Mouse (Mus musculus) embryonic facial prominence, embryonic 13.5 days (tissue): ENCODE measurements at regions not wholly inside any gene's neighbourhood (a gene's known extent, or its start where the extent isn't known, plus 50 kb on each side); places are given as distances from the start of the nearest gene placed in this dataset.

Source experiments
- ATAC-seq: fragments of 200-750 bp; cut with Nextera tagmentation; 2 replicates; pipeline ENCODE4 v1.8.0; 2017; ENCODE audit warnings: low read depth; ENCODE audit not compliant: insufficient number of reproducible peaks, insufficient read depth, low FRiP score, low TSS enrichment
- H3K27ac ChIP-seq: fragments of 300-500 bp; sonication (generic); 2 replicates; pipeline ENCODE4 v1.5.1; 2015; ENCODE audit warnings: moderate library complexity, mild to moderate bottlenecking, inconsistent platforms
- H3K27me3 ChIP-seq: fragments of 300-500 bp; sonication (generic); 2 replicates; pipeline ENCODE4 v1.6.1; 2015; ENCODE audit warnings: mild to moderate bottlenecking, inconsistent platforms
- H3K36me3 ChIP-seq: fragments of 300-500 bp; sonication (generic); 2 replicates; pipeline ENCODE4 v1.6.1; 2015; ENCODE audit warnings: mild to moderate bottlenecking, inconsistent platforms
- H3K4me1 ChIP-seq: fragments of 300-500 bp; sonication (generic); 2 replicates; pipeline ENCODE4 v1.6.1; 2015; ENCODE audit warnings: inconsistent platforms
- H3K4me2 ChIP-seq: fragments of 300-500 bp; sonication (generic); 2 replicates; pipeline ENCODE4 v1.6.1; 2015; ENCODE audit warnings: moderate library complexity, mild to moderate bottlenecking, inconsistent platforms
- H3K4me3 ChIP-seq: fragments of 300-500 bp; sonication (generic); 2 replicates; pipeline ENCODE4 v1.5.1; 2015; ENCODE audit warnings: mild to moderate bottlenecking, inconsistent platforms
- H3K9ac ChIP-seq: fragments of 300-500 bp; sonication (generic); 2 replicates; pipeline ENCODE4 v1.6.1; 2015; ENCODE audit warnings: mild to moderate bottlenecking, inconsistent platforms
- H3K9me3 ChIP-seq: fragments of 300-500 bp; sonication (generic); 2 replicates; pipeline ENCODE4 v1.6.1; 2016; ENCODE audit warnings: inconsistent platforms
- WGBS: fragments of 180-500 bp; shearing (Covaris S2); methylation state at CpG from one replicate; pipeline ENCODE4 v1.1.7; 2015; ENCODE audit warnings: mixed read lengths; 5-methylcytosine and 5-hydroxymethylcytosine counted together

DNA sequence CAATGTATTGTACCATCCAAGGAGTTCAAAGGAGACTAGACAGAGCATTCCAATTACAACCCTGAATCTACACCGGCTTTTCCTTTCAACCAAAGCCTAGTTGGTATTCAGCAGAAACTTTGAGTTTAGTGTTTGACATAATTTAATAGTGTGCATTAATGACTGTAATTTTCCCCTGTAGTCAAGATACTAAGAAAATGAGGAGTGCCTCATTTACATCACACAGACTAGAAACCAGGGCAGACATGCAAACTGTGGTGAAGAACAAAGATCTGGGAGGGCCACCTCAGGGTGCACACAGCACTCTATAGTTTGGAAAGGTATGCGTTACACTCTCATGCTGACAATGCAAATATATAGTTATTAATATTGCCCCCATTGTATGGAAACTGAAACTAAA lies 525.4 kb upstream of the Vstm2b start:
- Histone ChIP-seq H3K4me3 (no peak overlapping the region), H3K4me2 (no peak overlapping the region), H3K36me3 (no peaks in the 10 kb centered on the region), H3K27me3 (no peaks in the 10 kb centered on the region), H3K27ac (no peak overlapping the region), H3K4me1 (no peaks in the 10 kb centered on the region), H3K9ac (no peak overlapping the region), H3K9me3 (no peaks in the 10 kb centered on the region)
- 74% methylated on average over 2 of the region's 2 CpGs for WGBS
- ATAC-seq, result no peak

- WGBS, result 92% methylated on average over 1 of the region's 1 CpGs
- H3K4me3 ChIP-seq, result no peak overlapping the region
- H3K36me3 ChIP-seq, result no peaks in the 10 kb centered on the region
- H3K4me1 ChIP-seq, result no peaks in the 10 kb centered on the region
- ATAC-seq, result no peak
- H3K27me3 ChIP-seq, result no peaks in the 10 kb centered on the region
- no peak overlapping the region for H3K27ac ChIP-seq
- H3K9me3 ChIP-seq, result no peaks in the 10 kb centered on the region
- no peak overlapping the region for H3K9ac ChIP-seq
- no peak overlapping the region for H3K4me2 ChIP-seq
Observed at GRCm38 (mm10) chr7:40377839-40378238, 520.3 kb upstream of the Vstm2b start.

DNA sequence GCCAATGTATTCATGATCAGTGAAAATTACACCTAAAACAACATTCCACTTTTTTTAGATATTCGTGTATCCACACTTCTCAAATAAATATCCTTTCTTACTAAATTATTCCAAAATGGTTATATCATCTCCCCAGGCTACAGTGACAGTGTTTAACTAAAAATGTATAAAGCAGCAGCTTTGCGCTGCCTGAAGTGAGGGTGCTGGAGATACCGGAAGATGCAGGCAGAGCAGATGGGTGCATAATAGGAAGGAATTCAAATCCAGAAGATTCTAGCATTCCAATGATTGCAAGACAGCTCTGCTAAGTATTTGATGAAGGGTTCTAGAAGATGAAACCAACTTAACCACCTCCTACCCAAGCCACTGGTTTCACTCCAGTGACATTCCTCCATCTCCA lies 516.9 kb upstream of the Vstm2b start:
- Histone ChIP-seq H3K9ac (no peak overlapping the region), H3K36me3 (no peaks in the 10 kb centered on the region), H3K9me3 (no peaks in the 10 kb centered on the region), H3K4me1 (no peaks in the 10 kb centered on the region), H3K4me2 (no peak overlapping the region), H3K27me3 (no peaks in the 10 kb centered on the region), H3K4me3 (no peak overlapping the region), H3K27ac (no peak overlapping the region)
- ATAC-seq, result no peak
- 89% methylated on average over 3 of the region's 3 CpGs for WGBS

GRCm38 (mm10) chr7:40388152-40388551 lies 510.0 kb upstream of the Vstm2b start:
- WGBS, result 90% methylated on average over 5 of the region's 5 CpGs
- Histone ChIP-seq H3K4me3 (no peak overlapping the region), H3K9me3 (no peaks in the 10 kb centered on the region), H3K4me2 (no peak overlapping the region), H3K36me3 (no peaks in the 10 kb centered on the region), H3K27ac (no peak overlapping the region), H3K27me3 (no peaks in the 10 kb centered on the region), H3K9ac (no peak overlapping the region), H3K4me1 (no peaks in the 10 kb centered on the region)
- ATAC-seq, result no peak

GRCm38 (mm10) chr7:40389795-40390194 lies 508.3 kb upstream of the Vstm2b start:
- Histone ChIP-seq H3K36me3 (no peaks in the 10 kb centered on the region), H3K4me1 (no peaks in the 10 kb centered on the region), H3K9me3 (no peaks in the 10 kb centered on the region), H3K27ac (no peak overlapping the region), H3K9ac (no peak overlapping the region), H3K4me2 (no peak overlapping the region), H3K4me3 (no peak overlapping the region), H3K27me3 (no peaks in the 10 kb centered on the region)
- no peak for ATAC-seq
- 40% methylated on average over 3 of the region's 3 CpGs for WGBS

- H3K4me2 ChIP-seq, result no peak overlapping the region
- no peak overlapping the region for H3K4me3 ChIP-seq
- no peaks in the 10 kb centered on the region for H3K9me3 ChIP-seq
- no peak overlapping the region for H3K27ac ChIP-seq
- 17% methylated on average over 3 of the region's 3 CpGs for whole genome bisulfite sequencing
- no peak overlapping the region for H3K9ac ChIP-seq
- no peaks in the 10 kb centered on the region for H3K36me3 ChIP-seq
- H3K27me3 ChIP-seq, result no peaks in the 10 kb centered on the region
- H3K4me1 ChIP-seq, result no peaks in the 10 kb centered on the region
- no peak for ATAC-seq
Observed at GRCm38 (mm10) chr7:40390927-40391326, 507.2 kb upstream of the Vstm2b start.

DNA sequence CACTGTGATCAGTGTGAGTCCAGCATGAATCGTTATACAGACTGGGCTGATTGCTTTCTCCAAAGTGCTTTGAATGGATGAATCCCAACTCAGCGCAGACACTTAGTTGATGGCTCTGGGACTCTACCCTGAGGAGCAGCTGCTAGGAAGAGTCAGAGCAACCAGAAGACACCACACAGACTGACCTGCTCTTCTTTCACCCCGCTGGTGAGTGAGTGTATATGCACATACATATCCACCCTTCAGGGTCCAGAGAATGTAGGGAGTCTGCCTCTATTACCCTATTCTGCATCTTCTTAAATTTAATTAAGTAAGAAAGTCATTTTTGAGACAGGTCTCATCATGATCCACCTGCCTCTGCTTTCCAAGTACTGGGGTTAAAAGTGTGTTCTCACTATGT lies 506.5 kb upstream of the Vstm2b start:
- Histone ChIP-seq H3K4me1 (no peaks in the 10 kb centered on the region), H3K9ac (no peak overlapping the region), H3K4me2 (no peak overlapping the region), H3K9me3 (no peaks in the 10 kb centered on the region), H3K27ac (no peak overlapping the region), H3K36me3 (no peaks in the 10 kb centered on the region), H3K27me3 (no peaks in the 10 kb centered on the region), H3K4me3 (no peak overlapping the region)
- WGBS, result 63% methylated on average over 3 of the region's 3 CpGs
- ATAC-seq, result no peak

GRCm38 (mm10) chr7:40392207-40392606 lies 505.9 kb upstream of the Vstm2b start:
- Histone ChIP-seq H3K9me3 (no peaks in the 10 kb centered on the region), H3K27me3 (no peaks in the 10 kb centered on the region), H3K4me3 (no peak overlapping the region), H3K4me2 (no peak overlapping the region), H3K4me1 (no peaks in the 10 kb centered on the region), H3K36me3 (no peaks in the 10 kb centered on the region), H3K27ac (no peak overlapping the region), H3K9ac (no peak overlapping the region)
- WGBS, result 58% methylated on average over 3 of the region's 3 CpGs
- no peak for ATAC-seq

DNA sequence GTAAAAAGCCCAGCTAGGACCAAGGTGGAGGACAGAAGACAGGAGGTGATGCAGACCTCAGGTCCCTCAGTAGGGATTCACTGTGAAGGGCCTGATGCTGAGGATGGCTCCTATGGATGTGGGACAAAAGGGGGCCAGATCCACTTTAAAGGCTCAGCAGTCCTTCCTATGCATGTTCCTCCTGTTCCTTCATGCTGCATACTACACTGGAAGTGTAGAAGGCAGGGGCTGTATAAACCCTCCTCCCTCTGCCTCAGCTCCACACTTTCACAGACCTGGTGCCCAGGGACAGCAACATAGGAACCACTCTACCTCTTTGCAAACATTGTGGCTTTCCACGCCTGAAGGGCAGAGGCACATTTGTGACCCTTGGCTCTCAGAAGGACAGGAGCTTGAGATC lies 505.4 kb upstream of the Vstm2b start:
- Histone ChIP-seq H3K9ac (no peak overlapping the region), H3K4me1 (no peaks in the 10 kb centered on the region), H3K36me3 (no peaks in the 10 kb centered on the region), H3K27me3 (no peaks in the 10 kb centered on the region), H3K27ac (no peak overlapping the region), H3K9me3 (no peaks in the 10 kb centered on the region), H3K4me2 (no peak overlapping the region), H3K4me3 (no peak overlapping the region)
- no peak for ATAC-seq
- WGBS, result 68% methylated on average over 1 of the region's 1 CpGs

DNA sequence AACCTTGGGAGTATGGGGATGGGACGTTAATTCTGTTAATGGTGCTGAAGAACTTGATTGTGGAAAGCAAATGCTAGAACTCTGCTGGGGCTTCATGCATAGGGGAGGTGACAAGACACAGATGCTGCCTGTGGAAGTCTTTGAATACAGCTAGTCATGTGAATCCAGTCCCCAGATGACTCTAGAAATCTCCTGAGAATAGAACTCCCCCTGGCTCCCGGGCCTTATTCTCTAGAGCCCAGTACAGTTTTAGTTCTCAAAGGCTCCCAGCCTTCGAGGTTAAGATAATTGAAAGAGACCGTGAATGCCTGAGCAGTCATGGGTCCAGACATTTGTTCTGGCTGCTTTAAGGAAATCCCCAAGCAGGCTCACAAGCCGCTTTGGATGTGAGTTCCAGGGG lies 499.9 kb upstream of the Vstm2b start:
- no peak overlapping the region for H3K9ac ChIP-seq
- ATAC-seq, result no peak
- H3K27ac ChIP-seq, result no peak overlapping the region
- no peaks in the 10 kb centered on the region for H3K4me1 ChIP-seq
- H3K36me3 ChIP-seq, result no peaks in the 10 kb centered on the region
- no peak overlapping the region for H3K4me3 ChIP-seq
- H3K27me3 ChIP-seq, result no peaks in the 10 kb centered on the region
- no peak overlapping the region for H3K4me2 ChIP-seq
- 45% methylated on average over 5 of the region's 5 CpGs for WGBS
- no peaks in the 10 kb centered on the region for H3K9me3 ChIP-seq

DNA sequence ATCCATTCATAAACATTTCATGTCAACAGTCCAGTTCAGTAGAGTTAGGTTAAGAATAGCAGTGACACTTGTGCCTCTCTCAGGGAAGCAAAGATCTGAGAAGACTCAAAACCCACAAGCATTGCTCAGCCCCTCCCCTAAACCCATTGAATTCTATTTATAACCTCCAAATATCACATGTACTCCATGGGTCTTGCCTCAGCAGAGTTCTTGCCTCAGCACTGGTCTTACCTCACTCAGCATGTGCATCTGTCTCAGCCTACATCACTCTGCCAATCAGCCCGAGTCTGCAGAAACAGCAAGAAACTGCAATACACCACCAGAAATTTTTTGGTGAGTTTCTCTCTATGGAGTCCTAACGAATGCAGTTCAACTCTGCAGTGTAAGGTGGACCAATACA lies 478.8 kb upstream of the Vstm2b start:
- WGBS, result 72% methylated on average over 2 of the region's 2 CpGs

DNA sequence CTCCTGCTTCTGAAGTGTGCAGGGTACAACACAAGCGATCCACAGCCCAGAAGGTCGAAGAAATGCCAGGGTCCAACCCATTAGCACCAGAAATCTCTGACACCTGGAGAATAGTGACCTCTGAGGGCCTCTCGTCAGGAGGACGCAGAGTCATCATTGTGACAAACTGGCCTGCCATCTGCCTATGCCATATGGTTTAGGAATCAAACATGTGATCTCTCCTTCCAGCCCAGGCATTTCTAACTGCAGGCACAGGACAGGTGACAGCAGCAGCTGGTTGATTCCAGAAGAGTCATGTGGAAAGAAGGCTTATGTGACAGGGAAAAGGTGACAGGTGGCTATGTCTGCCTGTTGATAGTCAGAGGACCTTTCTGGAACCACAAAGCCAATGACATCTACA lies 476.0 kb upstream of the Vstm2b start:
- ATAC-seq, result no peak
- Histone ChIP-seq H3K4me3 (no peak overlapping the region), H3K27me3 (no peaks in the 10 kb centered on the region), H3K9me3 (no peaks in the 10 kb centered on the region), H3K36me3 (no peaks in the 10 kb centered on the region), H3K27ac (no peak overlapping the region), H3K9ac (no peak overlapping the region), H3K4me1 (peaks cover 7% of the 10 kb centered on the region; the same call in 1 of the 2 replicates), H3K4me2 (no peak overlapping the region)
- WGBS, result 81% methylated on average over 4 of the region's 4 CpGs

More for the DNA sequence above, 478.8 kb upstream of the Vstm2b start:
- Histone ChIP-seq H3K9ac (no peak overlapping the region), H3K27ac (no peak overlapping the region), H3K4me1 (no peaks in the 10 kb centered on the region), H3K36me3 (no peaks in the 10 kb centered on the region), H3K4me3 (no peak overlapping the region), H3K27me3 (no peaks in the 10 kb centered on the region), H3K4me2 (no peak overlapping the region), H3K9me3 (no peaks in the 10 kb centered on the region)
- ATAC-seq, result no peak

GRCm38 (mm10) chr7:40429416-40429815 lies 468.7 kb upstream of the Vstm2b start:
- Histone ChIP-seq H3K4me3 (no peak overlapping the region), H3K36me3 (no peaks in the 10 kb centered on the region), H3K27me3 (no peaks in the 10 kb centered on the region), H3K4me1 (peaks cover 7% of the 10 kb centered on the region; the same call in 1 of the 2 replicates), H3K9ac (no peak overlapping the region), H3K9me3 (peaks cover 3% of the 10 kb centered on the region; the same call in 1 of the 2 replicates), H3K4me2 (no peak overlapping the region), H3K27ac (no peak overlapping the region)
- 66% methylated on average over 2 of the region's 2 CpGs for WGBS
- ATAC-seq, result no peak
